Mouse (Mus musculus) intestine, embryonic 16.5 days (tissue): ENCODE data around the gene Ebi3. TPM values are rescaled to one million over a fixed set of nuclear protein-coding genes. Genes with fewer than 3 reads are reported as not detected.

Experiments used
- polyA plus RNA-seq: library from polyadenylated mRNA; unstranded; fragments of >200 nt; fragmentation: Nextera tagmentation; extraction: Ambion mirVana; gene quantifications from 2 replicates; pipeline ENCODE4 v1.2.1, GENCODE M21; 2015

Ebi3 gene
- polyA plus RNA-seq, 1 experiment from 2014 or later: 2.6 TPM

Other genes starting within 250 kb of the Ebi3 start
- 5.0 and 5.8 TPM in 2 replicates for gene Pot1b, start 240.0 kb upstream of the Ebi3 start, polyA plus RNA-seq
- 1.2 and 1.4 TPM in 2 replicates for gene Adgre4, start 202.7 kb upstream of the Ebi3 start, polyA plus RNA-seq
- 5.1 and 5.7 TPM in 2 replicates for gene Zfp119a, start 73.7 kb upstream of the Ebi3 start, polyA plus RNA-seq
- 7.9 and 10.8 TPM in 2 replicates for gene Zfp959, start 60.5 kb upstream of the Ebi3 start, polyA plus RNA-seq
- 4.1 and 4.4 TPM in 2 replicates for gene Zfp119b, start 3.1 kb upstream of the Ebi3 start, polyA plus RNA-seq
- gene Yju2, start 6.5 kb downstream of the Ebi3 start, polyA plus RNA-seq: 19.7 and 21.5 TPM in 2 replicates
- 8.6 and 9.0 TPM in 2 replicates for gene Shd, start 17.8 kb downstream of the Ebi3 start, polyA plus RNA-seq
- gene Fsd1, start 33.9 kb downstream of the Ebi3 start, polyA plus RNA-seq: 8.4 and 9.7 TPM in 2 replicates
- gene Stap2, start 52.9 kb downstream of the Ebi3 start, polyA plus RNA-seq: 65.6 and 79.6 TPM in 2 replicates
- 77.5 and 80.8 TPM in 2 replicates for gene Mpnd, start 53.1 kb downstream of the Ebi3 start, polyA plus RNA-seq
- gene Sh3gl1, start 84.0 kb downstream of the Ebi3 start, polyA plus RNA-seq: 120 and 131 TPM in 2 replicates
- 15.6 and 16.7 TPM in 2 replicates for gene Chaf1a, start 87.8 kb downstream of the Ebi3 start, polyA plus RNA-seq
- 31.6 and 34.3 TPM in 2 replicates for gene Ubxn6, start 122.4 kb downstream of the Ebi3 start, polyA plus RNA-seq
- 69.3 and 75.0 TPM in 2 replicates for gene Hdgfl2, start 127.0 kb downstream of the Ebi3 start, polyA plus RNA-seq
- 0.11 and 0.23 TPM in 2 replicates for gene Plin4, start 157.2 kb downstream of the Ebi3 start, polyA plus RNA-seq
- 0.48 and 0.57 TPM in 2 replicates for gene Plin5, start 165.0 kb downstream of the Ebi3 start, polyA plus RNA-seq
- gene Lrg1, start 169.4 kb downstream of the Ebi3 start, polyA plus RNA-seq: 0.47 and 0.57 TPM in 2 replicates
- gene Sema6b, start 187.7 kb downstream of the Ebi3 start, polyA plus RNA-seq: 0.81 and 0.99 TPM in 2 replicates
- gene Tnfaip8l1, start 209.8 kb downstream of the Ebi3 start, polyA plus RNA-seq: 10.6 and 12.7 TPM in 2 replicates
- 119 and 121 TPM in 2 replicates for gene Mydgf, start 231.3 kb downstream of the Ebi3 start, polyA plus RNA-seq